Mouse (Mus musculus): ENCODE results near the gene Tmem8b. TPM values are rescaled to one million over a fixed set of nuclear protein-coding genes. Genes with fewer than 3 reads are reported as not detected.

Gene Tmem8b
- polyA plus RNA-seq, 1 experiment from 2014 or later: 1.1 TPM

Small RNA genes lying within 50 kb of the gene (microRNA-seq; reads per million reads assigned to microRNA genes)
- not detected for gene Gm25262 (ENCODE audit: borderline number of aligned reads)

Other genes with a start within 250 kb of the Tmem8b start
- 0.14 and 0.19 TPM in 2 replicates for gene Fam166b, start 239.8 kb upstream of the Tmem8b start, polyA plus RNA-seq (2015; fragmentation: Nextera tagmentation; extraction: Ambion mirVana)
- gene Tesk1, start 227.0 kb upstream of the Tmem8b start, polyA plus RNA-seq (2015; fragmentation: Nextera tagmentation; extraction: Ambion mirVana): 2.1 and 2.8 TPM in 2 replicates
- gene Cd72, start 214.3 kb upstream of the Tmem8b start, polyA plus RNA-seq (2015; fragmentation: Nextera tagmentation; extraction: Ambion mirVana): 6.4 and 6.6 TPM in 2 replicates
- gene Sit1, start 185.2 kb upstream of the Tmem8b start, polyA plus RNA-seq (2015; fragmentation: Nextera tagmentation; extraction: Ambion mirVana): 138 and 168 TPM in 2 replicates
- gene Ccdc107, start 176.1 kb upstream of the Tmem8b start, polyA plus RNA-seq (2015; fragmentation: Nextera tagmentation; extraction: Ambion mirVana): 85.1 and 92.8 TPM in 2 replicates
- 35.5 and 37.1 TPM in 2 replicates for gene Arhgef39, start 169.3 kb upstream of the Tmem8b start, polyA plus RNA-seq (2015; fragmentation: Nextera tagmentation; extraction: Ambion mirVana)
- 1.6 TPM in 2 replicates for gene Car9, start 162.0 kb upstream of the Tmem8b start, polyA plus RNA-seq (2015; fragmentation: Nextera tagmentation; extraction: Ambion mirVana)
- gene Tpm2, start 145.2 kb upstream of the Tmem8b start, polyA plus RNA-seq (2015; fragmentation: Nextera tagmentation; extraction: Ambion mirVana): 28.1 and 34.2 TPM in 2 replicates
- gene Creb3, start 106.6 kb upstream of the Tmem8b start, polyA plus RNA-seq (2015; fragmentation: Nextera tagmentation; extraction: Ambion mirVana): 51.7 and 61.2 TPM in 2 replicates
- gene Tln1, start 106.3 kb upstream of the Tmem8b start, polyA plus RNA-seq (2015; fragmentation: Nextera tagmentation; extraction: Ambion mirVana): 80.7 and 87.0 TPM in 2 replicates
- 18.9 and 21.1 TPM in 2 replicates for gene Rgp1, start 90.3 kb upstream of the Tmem8b start, polyA plus RNA-seq (2015; fragmentation: Nextera tagmentation; extraction: Ambion mirVana)
- 26.9 and 29.3 TPM in 2 replicates for gene Gba2, start 90.1 kb upstream of the Tmem8b start, polyA plus RNA-seq (2015; fragmentation: Nextera tagmentation; extraction: Ambion mirVana)
- 0.23 TPM in 1 of 2 replicates, not detected in the other for gene Msmp, start 84.5 kb upstream of the Tmem8b start, polyA plus RNA-seq (2015; fragmentation: Nextera tagmentation; extraction: Ambion mirVana)
- 0.75 and 0.91 TPM in 2 replicates for gene Npr2, start 37.0 kb upstream of the Tmem8b start, polyA plus RNA-seq (2015; fragmentation: Nextera tagmentation; extraction: Ambion mirVana)
- 0.14 and 0.66 TPM in 2 replicates for gene Spag8, start 15.4 kb upstream of the Tmem8b start, polyA plus RNA-seq (2015; fragmentation: Nextera tagmentation; extraction: Ambion mirVana)
- 74.1 and 74.7 TPM in 2 replicates for gene Hint2, start 12.5 kb upstream of the Tmem8b start, polyA plus RNA-seq (2015; fragmentation: Nextera tagmentation; extraction: Ambion mirVana)
- gene Fam221b, start 174 bp downstream of the Tmem8b start, polyA plus RNA-seq (2015; fragmentation: Nextera tagmentation; extraction: Ambion mirVana): 3.2 and 3.3 TPM in 2 replicates
- not detected in 2 replicates for gene Olfr70, start 31.8 kb downstream of the Tmem8b start, polyA plus RNA-seq (2015; fragmentation: Nextera tagmentation; extraction: Ambion mirVana)
- not detected in 2 replicates for gene Olfr71, start 41.3 kb downstream of the Tmem8b start, polyA plus RNA-seq (2015; fragmentation: Nextera tagmentation; extraction: Ambion mirVana)
- 1.1 and 1.5 TPM in 2 replicates for gene Hrct1, start 58.2 kb downstream of the Tmem8b start, polyA plus RNA-seq (2015; fragmentation: Nextera tagmentation; extraction: Ambion mirVana)
- gene Spaar, start 61.1 kb downstream of the Tmem8b start, polyA plus RNA-seq (2015; fragmentation: Nextera tagmentation; extraction: Ambion mirVana): 0.28 and 0.43 TPM in 2 replicates
- gene Olfr159, start 102.0 kb downstream of the Tmem8b start, polyA plus RNA-seq (2015; fragmentation: Nextera tagmentation; extraction: Ambion mirVana): not detected in 2 replicates
- not detected in 2 replicates for gene Olfr156, start 154.9 kb downstream of the Tmem8b start, polyA plus RNA-seq (2015; fragmentation: Nextera tagmentation; extraction: Ambion mirVana)
- gene Olfr157, start 171.2 kb downstream of the Tmem8b start, polyA plus RNA-seq (2015; fragmentation: Nextera tagmentation; extraction: Ambion mirVana): 0.03 TPM in 1 of 2 replicates, not detected in the other
- not detected in 2 replicates for gene Olfr155, start 182.6 kb downstream of the Tmem8b start, polyA plus RNA-seq (2015; fragmentation: Nextera tagmentation; extraction: Ambion mirVana)
- 2.1 and 2.2 TPM in 2 replicates for gene Reck, start 206.6 kb downstream of the Tmem8b start, polyA plus RNA-seq (2015; fragmentation: Nextera tagmentation; extraction: Ambion mirVana)

All from thymus, postnatal 0 days (tissue).